9 mouse cellular contexts compared by ENCODE assay signal in the genomic region with DNA sequence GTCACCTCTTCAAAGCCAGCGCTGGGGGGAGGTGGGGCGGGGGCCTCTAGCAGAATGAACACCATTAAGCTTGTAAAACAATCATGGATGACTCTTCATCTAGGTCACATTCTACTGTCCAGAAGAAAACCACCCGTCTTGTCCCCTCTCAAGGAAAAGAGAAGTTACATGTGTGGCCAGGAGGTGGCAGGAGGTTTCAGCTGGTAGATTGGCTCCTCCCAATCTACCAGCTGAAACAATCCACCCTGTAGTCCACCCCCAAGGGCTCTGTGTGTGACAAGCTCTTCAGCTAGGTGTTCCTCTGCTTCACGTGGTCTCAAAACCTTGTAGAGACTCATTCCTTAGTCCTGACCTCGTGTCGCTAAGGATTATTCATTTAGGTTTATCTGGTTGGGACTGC. TPM values are rescaled to one million over a fixed set of nuclear protein-coding genes. Genes with fewer than 3 reads are reported as not detected.
DNase-seq lines count a peak whose midpoint lies in the region; ATAC-seq and TF ChIP-seq lines count a peak whose summit lies in the region.
"Had no signal": no experiment of that assay in that cellular context is flagged by ENCODE, and none has a peak within 500 bp of the region (broad histone marks: within the 10 kb centered on the region; RNA-seq: fewer than 3 reads in every experiment).

No protein-coding gene starts in this region.

- TF ChIP-seq CTCF in spleen, adult 2 months (IDR thresholded peaks at IDR 0.05; ENCODE audit: extremely low read depth, insufficient read depth, insufficient read length, insufficient replicate concordance) = peak; percentile 3; the same call in 1 of the 2 replicates
- peak; percentile 32; the same call in 1 of the 2 replicates for TF ChIP-seq CTCF in brain, embryonic 14.5 days (IDR thresholded peaks at IDR 0.05; ENCODE audit: borderline replicate concordance, extremely low read depth, insufficient read depth, insufficient read length)

- peak; percentile 39 for DNase-seq in hindbrain, embryonic 11.5 days (ENCODE audit: low spot score)
- peak in 1 of 2 experiments; percentile 11 for DNase-seq in spleen, adult 2 months (ENCODE audit: low read depth in 1 of 2, low spot score in 2 of 2)
- DNase-seq in spleen, postnatal 14 days (ENCODE audit: low spot score in 2 of 2) = no peak
- DNase-seq in brain, embryonic 14.5 days (ENCODE audit: low read depth) = peak; percentile 43
- DNase-seq in cerebellum, postnatal 36 days = no peak
- DNase-seq in thymus, postnatal 14 days = no peak

- no peak for ATAC-seq in hindbrain, embryonic 11.5 days (ENCODE audit: low FRiP score)
- no peak for ATAC-seq in hindbrain, embryonic 13.5 days (ENCODE audit: low FRiP score)
- ATAC-seq in limb, embryonic 12.5 days (ENCODE audit: insufficient number of reproducible peaks, insufficient read depth, low FRiP score, low TSS enrichment, low read depth) = 0 out of 2 replicates have a peak, but pooled peaks have one; percentile 20

- no peak for TF ChIP-seq POLR2A in spleen, adult 2 months (IDR thresholded peaks at IDR 0.05; ENCODE audit: low read depth, low read length)
- TF ChIP-seq POLR2A in brain, embryonic 14.5 days (IDR thresholded peaks at IDR 0.05; ENCODE audit: borderline replicate concordance, extremely low read depth, insufficient read depth, insufficient read length, poor library complexity, severe bottlenecking) = no peak

- no peak overlapping the region for H3K4me2 ChIP-seq in hindbrain, embryonic 11.5 days (replicated peaks; ENCODE audit: low read depth, low read length)
- H3K4me2 ChIP-seq in hindbrain, embryonic 13.5 days = no peak overlapping the region
- H3K4me2 ChIP-seq in limb, embryonic 12.5 days = no peak overlapping the region
- H3K4me2 ChIP-seq: limb, embryonic 15.5 days had no signal

- no peaks in the 10 kb centered on the region for H3K9me3 ChIP-seq in hindbrain, embryonic 11.5 days (ENCODE audit: control insufficient read depth, low read length)
- H3K9me3 ChIP-seq in hindbrain, embryonic 13.5 days = no peaks in the 10 kb centered on the region
- no peaks in the 10 kb centered on the region for H3K9me3 ChIP-seq in limb, embryonic 12.5 days
- H3K9me3 ChIP-seq: limb, embryonic 15.5 days had no signal

- no peak overlapping the region for H3K9ac ChIP-seq in hindbrain, embryonic 11.5 days (ENCODE audit: low read depth, low read length)
- no peak overlapping the region for H3K9ac ChIP-seq in hindbrain, embryonic 13.5 days
- H3K9ac ChIP-seq in limb, embryonic 12.5 days (replicated peaks) = no peak overlapping the region
- H3K9ac ChIP-seq: limb, embryonic 15.5 days had no signal

- no peak overlapping the region for H3K4me3 ChIP-seq in hindbrain, embryonic 11.5 days (ENCODE audit: low read depth, low read length)
- no peak overlapping the region for H3K4me3 ChIP-seq in hindbrain, embryonic 13.5 days
- H3K4me3 ChIP-seq in spleen, adult 2 months (ENCODE audit: extremely low read depth, insufficient read depth, insufficient read length) = no peak overlapping the region
- no peak overlapping the region for H3K4me3 ChIP-seq in limb, embryonic 12.5 days (replicated peaks)
- H3K4me3 ChIP-seq: limb, embryonic 15.5 days had no signal

- 38% methylated on average over 6 of the region's 6 CpGs for WGBS in hindbrain, embryonic 11.5 days
- WGBS in hindbrain, embryonic 13.5 days = 38% methylated on average over 6 of the region's 6 CpGs
- WGBS in spleen, adult 2 months = 26% methylated on average over 6 of the region's 6 CpGs
- 39% methylated on average over 6 of the region's 6 CpGs for WGBS in limb, embryonic 12.5 days

- H3K36me3 ChIP-seq in hindbrain, embryonic 11.5 days (ENCODE audit: control insufficient read depth, insufficient read depth, low read length) = peaks cover 4% of the 10 kb centered on the region
- H3K36me3 ChIP-seq in hindbrain, embryonic 13.5 days = peaks cover 23% of the 10 kb centered on the region
- H3K36me3 ChIP-seq in spleen, adult 2 months (ENCODE audit: control insufficient read depth, insufficient read depth, low read length) = peaks cover 16% of the 10 kb centered on the region
- H3K36me3 ChIP-seq in limb, embryonic 12.5 days = peaks cover 23% of the 10 kb centered on the region

- H3K27ac ChIP-seq in hindbrain, embryonic 11.5 days (ENCODE audit: low read depth, low read length) = no peak overlapping the region
- H3K27ac ChIP-seq in hindbrain, embryonic 13.5 days = no peak overlapping the region
- no peak overlapping the region for H3K27ac ChIP-seq in spleen, adult 2 months (ENCODE audit: insufficient read depth, low read length)
- H3K27ac ChIP-seq in limb, embryonic 12.5 days = no peak overlapping the region
- H3K27ac ChIP-seq: limb, embryonic 15.5 days had no signal

- H3K4me1 ChIP-seq in hindbrain, embryonic 11.5 days (replicated peaks; ENCODE audit: control insufficient read depth, insufficient read depth, low read length) = no peaks in the 10 kb centered on the region
- no peaks in the 10 kb centered on the region for H3K4me1 ChIP-seq in hindbrain, embryonic 13.5 days (replicated peaks)
- no peaks in the 10 kb centered on the region for H3K4me1 ChIP-seq in spleen, adult 2 months (ENCODE audit: control insufficient read depth, insufficient read depth, insufficient read length)
- no peaks in the 10 kb centered on the region for H3K4me1 ChIP-seq in limb, embryonic 12.5 days (replicated peaks)
- H3K4me1 ChIP-seq: limb, embryonic 15.5 days had no signal

- no peaks in the 10 kb centered on the region for H3K27me3 ChIP-seq in hindbrain, embryonic 11.5 days (ENCODE audit: control insufficient read depth, insufficient read depth, low read length)
- H3K27me3 ChIP-seq in hindbrain, embryonic 13.5 days = no peaks in the 10 kb centered on the region
- no peaks in the 10 kb centered on the region for H3K27me3 ChIP-seq in spleen, adult 2 months (ENCODE audit: control insufficient read depth, insufficient read depth, low read length)
- no peaks in the 10 kb centered on the region for H3K27me3 ChIP-seq in limb, embryonic 12.5 days
- H3K27me3 ChIP-seq: limb, embryonic 15.5 days had no signal

RNA-seq across cellular contexts. Expression of gene Mrpl30, which starts 12.9 kb away (rescaled TPM):
- 243 and 247 TPM in 2 replicates for polyA plus RNA-seq in hindbrain, embryonic 11.5 days (2014; fragmentation: Nextera tagmentation; extraction: Ambion mirVana)
- 247 and 255 TPM in 2 replicates for polyA plus RNA-seq in hindbrain, embryonic 13.5 days (2015; fragmentation: Nextera tagmentation; extraction: Ambion mirVana)
- 18.2 and 22.6 TPM in 2 replicates for polyA plus RNA-seq in spleen, adult 2 months (2012; rRNA removed)
- polyA plus RNA-seq in brain, embryonic 14.5 days (2012; rRNA removed) = 118 and 120 TPM in 2 replicates
- polyA plus RNA-seq in limb, embryonic 12.5 days (2016; fragmentation: Nextera tagmentation; extraction: Ambion mirVana) = 232 and 238 TPM in 2 replicates

RNA-seq across cellular contexts. Expression of gene Mitd1, which starts 13.0 kb away (rescaled TPM):
- 24.0 and 27.0 TPM in 2 replicates for polyA plus RNA-seq in hindbrain, embryonic 11.5 days (2014; fragmentation: Nextera tagmentation; extraction: Ambion mirVana)
- 18.3 and 19.3 TPM in 2 replicates for polyA plus RNA-seq in hindbrain, embryonic 13.5 days (2015; fragmentation: Nextera tagmentation; extraction: Ambion mirVana)
- 5.6 TPM in 2 replicates for polyA plus RNA-seq in spleen, adult 2 months (2012; rRNA removed)
- polyA plus RNA-seq in brain, embryonic 14.5 days (2012; rRNA removed) = 16.5 and 19.1 TPM in 2 replicates
- polyA plus RNA-seq in limb, embryonic 12.5 days (2016; fragmentation: Nextera tagmentation; extraction: Ambion mirVana) = 24.3 TPM in 2 replicates

RNA-seq across cellular contexts. Expression of gene Lyg2, which starts 13.1 kb away (rescaled TPM):
- not detected in 2 replicates for polyA plus RNA-seq in hindbrain, embryonic 11.5 days (2014; fragmentation: Nextera tagmentation; extraction: Ambion mirVana)
- polyA plus RNA-seq in hindbrain, embryonic 13.5 days (2015; fragmentation: Nextera tagmentation; extraction: Ambion mirVana) = not detected in 2 replicates
- not detected in 2 replicates for polyA plus RNA-seq in spleen, adult 2 months (2012; rRNA removed)
- 0.03 TPM in 1 of 2 replicates, not detected in the other for polyA plus RNA-seq in brain, embryonic 14.5 days (2012; rRNA removed)
- polyA plus RNA-seq in limb, embryonic 12.5 days (2016; fragmentation: Nextera tagmentation; extraction: Ambion mirVana) = not detected in 2 replicates
- polyA plus RNA-seq: limb, embryonic 15.5 days had no signal

RNA-seq across cellular contexts. Expression of gene Lipt1, which starts 31.6 kb away (rescaled TPM):
- 7.0 and 9.1 TPM in 2 replicates for polyA plus RNA-seq in hindbrain, embryonic 11.5 days (2014; fragmentation: Nextera tagmentation; extraction: Ambion mirVana)
- 6.5 and 7.6 TPM in 2 replicates for polyA plus RNA-seq in hindbrain, embryonic 13.5 days (2015; fragmentation: Nextera tagmentation; extraction: Ambion mirVana)
- polyA plus RNA-seq in spleen, adult 2 months (2012; rRNA removed) = 0.58 and 0.80 TPM in 2 replicates
- 4.8 and 5.3 TPM in 2 replicates for polyA plus RNA-seq in brain, embryonic 14.5 days (2012; rRNA removed)
- 8.5 and 9.4 TPM in 2 replicates for polyA plus RNA-seq in limb, embryonic 12.5 days (2016; fragmentation: Nextera tagmentation; extraction: Ambion mirVana)

RNA-seq across cellular contexts. Expression of gene Tsga10, which starts 36.9 kb away (rescaled TPM):
- polyA plus RNA-seq in hindbrain, embryonic 11.5 days (2014; fragmentation: Nextera tagmentation; extraction: Ambion mirVana) = 21.4 and 21.7 TPM in 2 replicates
- polyA plus RNA-seq in hindbrain, embryonic 13.5 days (2015; fragmentation: Nextera tagmentation; extraction: Ambion mirVana) = 21.5 and 22.3 TPM in 2 replicates
- polyA plus RNA-seq in spleen, adult 2 months (2012; rRNA removed) = 0.35 and 0.38 TPM in 2 replicates
- 16.0 and 17.6 TPM in 2 replicates for polyA plus RNA-seq in brain, embryonic 14.5 days (2012; rRNA removed)
- polyA plus RNA-seq in limb, embryonic 12.5 days (2016; fragmentation: Nextera tagmentation; extraction: Ambion mirVana) = 6.0 and 6.7 TPM in 2 replicates

Comparison
In these comparisons a context has a peak if more than half of its experiments do, and no peak if none do; other contexts are left out.
1. DNase-seq: peak in hindbrain, embryonic 11.5 days (single experiment) and brain, embryonic 14.5 days (single experiment); none in spleen, postnatal 14 days (0 of 2), cerebellum, postnatal 36 days (0 of 2) and thymus, postnatal 14 days (single experiment).